Mouse (Mus musculus): ENCODE measurements around the gene Parp14. TPM values are rescaled to one million over a fixed set of nuclear protein-coding genes. Genes with fewer than 3 reads are reported as not detected.
"Not testable (repeated sequence)": the region's sequence is repeated elsewhere in the genome, so short reads cannot be mapped to it uniquely, and the experiment has no call there.

Parp14 gene
- polyA plus RNA-seq, 1 experiment from 2014 or later = 0.36 TPM

GRCm38 (mm10) chr16:35905355-35905754 is 34.0 kb upstream of the Parp14 start:
- no peak overlapping the region for H3K4me2 ChIP-seq (ENCODE audit: low read depth, severe bottlenecking)
- no peaks in the 10 kb centered on the region for H3K9me3 ChIP-seq (ENCODE audit: control insufficient read depth, low read length)
- H3K4me3 ChIP-seq (ENCODE audit: low read depth, low read length) = no peak overlapping the region
- no peaks in the 10 kb centered on the region for H3K4me1 ChIP-seq (ENCODE audit: control insufficient read depth, insufficient read depth, low read length)
- DNase-seq (ENCODE audit: low spot score) = no peak
- no peak for ATAC-seq (ENCODE audit: insufficient number of reproducible peaks, low FRiP score, low TSS enrichment, low read depth)
- H3K9ac ChIP-seq (ENCODE audit: low read length) = no peak overlapping the region
- no peaks in the 10 kb centered on the region for H3K27me3 ChIP-seq (ENCODE audit: control insufficient read depth, insufficient read depth, low read length)
- no peak overlapping the region for H3K27ac ChIP-seq (replicated peaks; ENCODE audit: low read depth, low read length)
- WGBS = 76% methylated on average over 3 of the region's 3 CpGs
- no peaks in the 10 kb centered on the region for H3K36me3 ChIP-seq (ENCODE audit: control insufficient read depth, insufficient read depth, low read length)

- Histone ChIP-seq H3K27ac (replicated peaks; ENCODE audit: low read depth, low read length) (no peak overlapping the region), H3K27me3 (ENCODE audit: control insufficient read depth, insufficient read depth, low read length) (no peaks in the 10 kb centered on the region), H3K9me3 (ENCODE audit: control insufficient read depth, low read length) (no peaks in the 10 kb centered on the region), H3K4me3 (ENCODE audit: low read depth, low read length) (no peak overlapping the region), H3K4me2 (ENCODE audit: low read depth, severe bottlenecking) (no peak overlapping the region), H3K36me3 (ENCODE audit: control insufficient read depth, insufficient read depth, low read length) (no peaks in the 10 kb centered on the region), H3K4me1 (ENCODE audit: control insufficient read depth, insufficient read depth, low read length) (no peaks in the 10 kb centered on the region), H3K9ac (ENCODE audit: low read length) (no peak overlapping the region)
- WGBS = 74% methylated on average over 4 of the region's 4 CpGs
- ATAC-seq (ENCODE audit: insufficient number of reproducible peaks, low FRiP score, low TSS enrichment, low read depth) = no peak
- DNase-seq (ENCODE audit: low spot score) = no peak
Measured at GRCm38 (mm10) chr16:35904121-35904736, 32.9 kb upstream of the Parp14 start.

DNA sequence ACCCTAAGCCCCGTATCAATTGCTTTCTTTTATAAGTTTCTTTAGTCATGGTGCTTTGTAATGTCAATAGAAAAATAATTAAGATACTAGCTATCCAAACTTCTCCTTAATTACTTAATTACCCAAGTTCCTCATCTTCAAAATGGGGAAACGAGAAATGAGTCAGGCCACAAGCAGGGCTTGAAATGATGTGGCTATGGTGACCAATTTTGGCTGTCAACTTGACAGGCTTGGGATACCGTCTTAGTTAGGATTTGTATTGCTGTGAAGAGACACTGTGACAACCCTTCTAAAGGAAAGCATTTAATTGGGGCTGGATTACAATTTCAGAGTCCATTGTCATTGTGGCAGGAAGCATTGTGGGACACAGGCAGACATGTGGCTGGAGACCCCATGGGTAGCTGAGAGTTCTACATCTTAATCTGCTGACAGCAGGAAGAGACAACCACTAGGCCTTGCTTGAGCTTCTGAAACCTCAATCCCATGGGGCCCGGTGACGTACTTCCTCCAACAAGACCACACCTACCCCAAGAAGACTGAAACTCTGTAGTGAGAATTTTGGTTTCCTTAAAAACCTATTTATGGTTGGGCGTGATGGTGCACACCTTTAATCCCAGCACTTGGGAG is 31.8 kb upstream of the Parp14 start:
- no peak for ATAC-seq (ENCODE audit: insufficient number of reproducible peaks, low FRiP score, low TSS enrichment, low read depth)
- no peak overlapping the region for H3K4me2 ChIP-seq (ENCODE audit: low read depth, severe bottlenecking)
- no peaks in the 10 kb centered on the region for H3K27me3 ChIP-seq (ENCODE audit: control insufficient read depth, insufficient read depth, low read length)
- DNase-seq (ENCODE audit: low spot score) = no peak
- no peaks in the 10 kb centered on the region for H3K4me1 ChIP-seq (ENCODE audit: control insufficient read depth, insufficient read depth, low read length)
- no peaks in the 10 kb centered on the region for H3K9me3 ChIP-seq (ENCODE audit: control insufficient read depth, low read length)
- no peak overlapping the region for H3K9ac ChIP-seq (ENCODE audit: low read length)
- WGBS = 91% methylated on average over 6 of the region's 6 CpGs
- no peak overlapping the region for H3K27ac ChIP-seq (replicated peaks; ENCODE audit: low read depth, low read length)
- H3K36me3 ChIP-seq (ENCODE audit: control insufficient read depth, insufficient read depth, low read length) = no peaks in the 10 kb centered on the region
- no peak overlapping the region for H3K4me3 ChIP-seq (ENCODE audit: low read depth, low read length)

DNA sequence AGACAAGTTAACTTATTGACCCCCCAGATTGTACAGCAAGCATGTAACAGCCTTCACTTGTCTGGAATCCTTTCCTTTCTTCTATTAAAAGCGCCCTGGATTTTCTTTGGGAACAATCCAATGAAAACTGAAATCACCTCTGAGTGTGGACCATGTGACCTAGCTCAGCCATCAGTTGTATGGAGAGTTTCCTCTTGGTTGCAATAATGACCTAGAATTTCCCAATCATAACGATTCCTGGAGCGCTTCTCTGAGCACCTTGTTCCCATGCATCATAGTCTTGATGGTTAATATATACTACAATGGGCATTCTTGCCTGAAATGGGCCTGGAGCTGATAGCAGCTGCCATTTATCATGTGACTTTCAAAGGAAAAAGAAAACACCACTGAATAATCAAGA is 29.2 kb upstream of the Parp14 start:
- ATAC-seq (ENCODE audit: insufficient number of reproducible peaks, low FRiP score, low TSS enrichment, low read depth) (no peak), DNase-seq (ENCODE audit: low spot score) (no peak)
- Histone ChIP-seq H3K4me3 (ENCODE audit: low read depth, low read length) (no peak overlapping the region), H3K9me3 (ENCODE audit: control insufficient read depth, low read length) (no peaks in the 10 kb centered on the region), H3K4me1 (ENCODE audit: control insufficient read depth, insufficient read depth, low read length) (no peaks in the 10 kb centered on the region), H3K36me3 (ENCODE audit: control insufficient read depth, insufficient read depth, low read length) (no peaks in the 10 kb centered on the region), H3K4me2 (ENCODE audit: low read depth, severe bottlenecking) (no peak overlapping the region), H3K9ac (ENCODE audit: low read length) (no peak overlapping the region), H3K27me3 (ENCODE audit: control insufficient read depth, insufficient read depth, low read length) (no peaks in the 10 kb centered on the region), H3K27ac (replicated peaks; ENCODE audit: low read depth, low read length) (no peak overlapping the region)
- WGBS = 90% methylated on average over 3 of the region's 3 CpGs

- Histone ChIP-seq H3K36me3 (ENCODE audit: control insufficient read depth, insufficient read depth, low read length) (no peaks in the 10 kb centered on the region), H3K4me1 (ENCODE audit: control insufficient read depth, insufficient read depth, low read length) (no peaks in the 10 kb centered on the region), H3K4me3 (ENCODE audit: low read depth, low read length) (no peak overlapping the region), H3K27me3 (ENCODE audit: control insufficient read depth, insufficient read depth, low read length) (no peaks in the 10 kb centered on the region), H3K9me3 (ENCODE audit: control insufficient read depth, low read length) (no peaks in the 10 kb centered on the region), H3K4me2 (ENCODE audit: low read depth, severe bottlenecking) (no peak overlapping the region), H3K27ac (replicated peaks; ENCODE audit: low read depth, low read length) (no peak overlapping the region), H3K9ac (ENCODE audit: low read length) (no peak overlapping the region)
- DNase-seq (ENCODE audit: low spot score) = no peak
- ATAC-seq (ENCODE audit: insufficient number of reproducible peaks, low FRiP score, low TSS enrichment, low read depth) = no peak
- WGBS = 59% methylated on average over 6 of the region's 6 CpGs
Measured at GRCm38 (mm10) chr16:35894997-35895396, 23.7 kb upstream of the Parp14 start.

GRCm38 (mm10) chr16:35891603-35892002 is 20.3 kb upstream of the Parp14 start:
- not testable (repeated sequence) for H3K4me3 ChIP-seq (ENCODE audit: low read depth, low read length); H3K27me3 ChIP-seq (ENCODE audit: control insufficient read depth, insufficient read depth, low read length); H3K4me2 ChIP-seq (ENCODE audit: low read depth, severe bottlenecking); H3K9me3 ChIP-seq (ENCODE audit: control insufficient read depth, low read length); ATAC-seq (ENCODE audit: insufficient number of reproducible peaks, low FRiP score, low TSS enrichment, low read depth); DNase-seq (ENCODE audit: low spot score); H3K9ac ChIP-seq (ENCODE audit: low read length); H3K27ac ChIP-seq (replicated peaks; ENCODE audit: low read depth, low read length); H3K36me3 ChIP-seq (ENCODE audit: control insufficient read depth, insufficient read depth, low read length); H3K4me1 ChIP-seq (ENCODE audit: control insufficient read depth, insufficient read depth, low read length)
- WGBS = 78% methylated on average over 5 of the region's 5 CpGs

- Histone ChIP-seq H3K27me3 (ENCODE audit: control insufficient read depth, insufficient read depth, low read length) (no peaks in the 10 kb centered on the region), H3K4me2 (ENCODE audit: low read depth, severe bottlenecking) (no peak overlapping the region), H3K4me1 (ENCODE audit: control insufficient read depth, insufficient read depth, low read length) (no peaks in the 10 kb centered on the region), H3K9me3 (ENCODE audit: control insufficient read depth, low read length) (no peaks in the 10 kb centered on the region), H3K4me3 (ENCODE audit: low read depth, low read length) (no peak overlapping the region), H3K9ac (ENCODE audit: low read length) (no peak overlapping the region), H3K27ac (replicated peaks; ENCODE audit: low read depth, low read length) (no peak overlapping the region), H3K36me3 (ENCODE audit: control insufficient read depth, insufficient read depth, low read length) (no peaks in the 10 kb centered on the region)
- ATAC-seq (ENCODE audit: insufficient number of reproducible peaks, low FRiP score, low TSS enrichment, low read depth) (no peak), DNase-seq (ENCODE audit: low spot score) (no peak)
- WGBS = 76% methylated on average over 3 of the region's 3 CpGs
Measured at GRCm38 (mm10) chr16:35890645-35891044, 19.3 kb upstream of the Parp14 start.

- no peaks in the 10 kb centered on the region for H3K27me3 ChIP-seq (ENCODE audit: control insufficient read depth, insufficient read depth, low read length)
- H3K4me1 ChIP-seq (ENCODE audit: control insufficient read depth, insufficient read depth, low read length) = no peaks in the 10 kb centered on the region
- WGBS = 93% methylated on average over 5 of the region's 5 CpGs
- no peak overlapping the region for H3K4me2 ChIP-seq (ENCODE audit: low read depth, severe bottlenecking)
- ATAC-seq (ENCODE audit: insufficient number of reproducible peaks, low FRiP score, low TSS enrichment, low read depth) (no peak), DNase-seq (ENCODE audit: low spot score) (no peak)
- no peaks in the 10 kb centered on the region for H3K9me3 ChIP-seq (ENCODE audit: control insufficient read depth, low read length)
- no peak overlapping the region for H3K27ac ChIP-seq (replicated peaks; ENCODE audit: low read depth, low read length)
- H3K9ac ChIP-seq (ENCODE audit: low read length) = no peak overlapping the region
- H3K4me3 ChIP-seq (ENCODE audit: low read depth, low read length) = no peak overlapping the region
- H3K36me3 ChIP-seq (ENCODE audit: control insufficient read depth, insufficient read depth, low read length) = no peaks in the 10 kb centered on the region
Measured at GRCm38 (mm10) chr16:35888910-35889309, 17.6 kb upstream of the Parp14 start.

DNA sequence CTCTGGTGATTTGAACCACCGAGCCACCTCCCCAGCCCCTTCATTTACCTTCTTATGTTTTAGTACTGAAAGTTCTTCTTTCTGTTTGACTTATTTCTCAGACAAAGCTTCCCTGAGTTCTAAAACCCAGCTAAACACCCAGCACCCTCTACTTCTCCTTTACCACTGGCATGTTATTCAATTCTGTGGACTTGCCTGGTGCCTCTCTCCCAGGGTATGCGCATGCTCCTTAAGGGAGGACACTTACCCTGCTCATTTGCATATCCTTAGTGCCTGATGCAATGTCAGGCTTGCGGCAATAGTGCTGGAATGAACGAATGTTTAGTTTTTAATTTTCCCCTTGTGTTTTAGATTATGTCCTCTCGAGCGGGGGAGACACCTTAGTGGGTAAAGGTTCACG is 16.8 kb upstream of the Parp14 start:
- WGBS = 80% methylated on average over 7 of the region's 7 CpGs
- Histone ChIP-seq H3K9ac (ENCODE audit: low read length) (no peak overlapping the region), H3K4me3 (ENCODE audit: low read depth, low read length) (no peak overlapping the region), H3K4me2 (ENCODE audit: low read depth, severe bottlenecking) (no peak overlapping the region), H3K4me1 (ENCODE audit: control insufficient read depth, insufficient read depth, low read length) (no peaks in the 10 kb centered on the region), H3K27ac (replicated peaks; ENCODE audit: low read depth, low read length) (no peak overlapping the region), H3K27me3 (ENCODE audit: control insufficient read depth, insufficient read depth, low read length) (no peaks in the 10 kb centered on the region), H3K36me3 (ENCODE audit: control insufficient read depth, insufficient read depth, low read length) (no peaks in the 10 kb centered on the region), H3K9me3 (ENCODE audit: control insufficient read depth, low read length) (no peaks in the 10 kb centered on the region)
- no peak for ATAC-seq (ENCODE audit: insufficient number of reproducible peaks, low FRiP score, low TSS enrichment, low read depth)
- no peak for DNase-seq (ENCODE audit: low spot score)
